Mouse (Mus musculus) limb, embryonic 14.5 days (tissue): ENCODE measurements around the gene Rufy1. TPM values are rescaled to one million over a fixed set of nuclear protein-coding genes. Genes with fewer than 3 reads are reported as not detected.
A peak's percentile ranks its signal among the peaks of the same experiment; 100 is the strongest.
"Not testable (repeated sequence)": the region's sequence is repeated elsewhere in the genome, so short reads cannot be mapped to it uniquely, and the experiment has no call there.

Source experiments
- ATAC-seq: fragments of 200-750 bp; cut with Nextera tagmentation; 2 replicates; pipeline ENCODE4 v1.8.0; 2017; ENCODE audit warnings: low read depth, moderate number of reproducible peaks, moderate TSS enrichment; ENCODE audit not compliant: low FRiP score
- DNase-seq: peaks from one replicate; pipeline ENCODE4 v3.0.0-alpha.2; 2015; ENCODE audit warnings: low spot score
- H3K27ac ChIP-seq: fragments of 300-500 bp; sonication (generic); replicated peaks from 2 replicates; pipeline ENCODE4 v1.5.1; 2014; ENCODE audit warnings: low read depth, mild to moderate bottlenecking, low read length, moderate library complexity, mixed read lengths
- H3K27me3 ChIP-seq: fragments of 300-500 bp; sonication (generic); 2 replicates; pipeline ENCODE4 v1.6.1; 2014; ENCODE audit warnings: low read length, mixed read lengths; ENCODE audit not compliant: control insufficient read depth, insufficient read depth
- H3K36me3 ChIP-seq: fragments of 300-500 bp; sonication (generic); 2 replicates; pipeline ENCODE4 v1.6.1; 2014; ENCODE audit warnings: mild to moderate bottlenecking, low read length, moderate library complexity, mixed read lengths; ENCODE audit not compliant: control insufficient read depth, insufficient read depth
- H3K4me1 ChIP-seq: fragments of 300-500 bp; sonication (generic); 2 replicates; pipeline ENCODE4 v1.6.1; 2014; ENCODE audit warnings: antibody characterized with exemption, low read length, mixed read lengths; ENCODE audit not compliant: control insufficient read depth, insufficient read depth
- H3K4me2 ChIP-seq: fragments of 300-500 bp; sonication (generic); replicated peaks from 2 replicates; pipeline ENCODE4 v1.6.1; 2014; ENCODE audit warnings: low read depth, mild to moderate bottlenecking, low read length, moderate library complexity; ENCODE audit not compliant: severe bottlenecking
- H3K4me3 ChIP-seq: fragments of 300-500 bp; sonication (generic); replicated peaks from 2 replicates; pipeline ENCODE4 v1.5.1; 2014; ENCODE audit warnings: low read length
- H3K9ac ChIP-seq: fragments of 300-500 bp; sonication (generic); 2 replicates; pipeline ENCODE4 v1.6.1; 2014; ENCODE audit warnings: mild to moderate bottlenecking, low read depth, low read length, moderate library complexity; ENCODE audit not compliant: severe bottlenecking
- H3K9me3 ChIP-seq: fragments of 300-500 bp; sonication (generic); 2 replicates; pipeline ENCODE4 v1.6.1; 2016; ENCODE audit warnings: low read length; ENCODE audit not compliant: control insufficient read depth
- POLR2A ChIP-seq: fragments of 200-500 bp; IDR thresholded peaks from 2 replicates; pipeline ENCODE4 v1.8.0; 2012; ENCODE audit warnings: inconsistent platforms, mild to moderate bottlenecking, moderate library complexity, borderline replicate concordance; ENCODE audit not compliant: insufficient read depth, insufficient read length; ENCODE audit errors: extremely low read depth
- WGBS: fragments of 180-500 bp; shearing (Covaris S2); extraction: QIAGEN DNeasy Blood & Tissue Kit; methylation state at CpG from one replicate; pipeline ENCODE4 v1.1.7; 2014; 5-methylcytosine and 5-hydroxymethylcytosine counted together
- polyA plus RNA-seq, 2 experiments: library from polyadenylated mRNA; depleted of rRNA in 1 of 2; stranded (reverse) in 1 of 2; unstranded in 1 of 2; fragments of >200 nt; fragmentation: Nextera tagmentation in 1 of 2; extraction: Ambion mirVana in 1 of 2; gene quantifications; 2 replicates each; pipeline versions ENCODE4 v1.2.1 to v1.2.3; 2012 to 2014

The Rufy1 gene
- polyA plus RNA-seq, 2 experiments: 20.3 to 24.9 TPM

DNA sequence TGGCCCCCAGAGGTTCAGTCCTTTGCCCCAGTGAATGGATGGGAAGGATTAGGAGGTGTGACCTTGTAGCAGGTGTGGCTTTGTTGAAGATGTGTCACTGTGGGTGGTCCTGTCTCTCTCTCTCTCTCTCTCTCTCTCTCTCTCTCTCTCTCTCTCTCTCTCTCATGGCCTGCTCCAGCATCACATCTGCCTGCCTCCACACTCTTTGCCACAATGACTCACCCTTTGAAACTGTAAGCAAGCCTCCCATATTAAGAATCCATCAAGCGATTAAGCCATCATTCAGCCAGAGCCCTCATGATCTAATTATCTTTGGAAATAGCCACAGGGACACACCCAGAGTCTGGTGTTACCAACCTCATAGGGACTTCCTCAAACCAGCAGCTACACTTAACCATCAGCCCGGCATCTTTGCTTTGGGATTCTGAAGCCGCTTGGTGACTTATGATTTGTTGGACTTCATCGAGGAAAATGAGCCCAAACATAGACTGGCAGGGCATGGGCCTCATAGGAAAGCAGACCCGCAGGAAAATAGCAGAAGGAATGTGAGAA, 61.5 kb downstream of the Rufy1 start:
- no peak overlapping the region for H3K27ac ChIP-seq
- H3K4me3 ChIP-seq: no peak overlapping the region
- H3K27me3 ChIP-seq: no peaks in the 10 kb centered on the region
- no peak for DNase-seq
- TF ChIP-seq POLR2A: no peak
- H3K4me1 ChIP-seq: no peaks in the 10 kb centered on the region
- no peaks in the 10 kb centered on the region for H3K36me3 ChIP-seq
- WGBS: 87% methylated on average over 5 of the region's 5 CpGs
- no peak for ATAC-seq
- H3K4me2 ChIP-seq: no peak overlapping the region
- no peak overlapping the region for H3K9ac ChIP-seq
- H3K9me3 ChIP-seq: no peaks in the 10 kb centered on the region

GRCm38 (mm10) chr11:50367531-50367930, 63.4 kb downstream of the Rufy1 start:
- no peaks in the 10 kb centered on the region for H3K9me3 ChIP-seq
- ATAC-seq: no peak
- H3K4me3 ChIP-seq: no peak overlapping the region
- no peak overlapping the region for H3K4me2 ChIP-seq
- no peak for TF ChIP-seq POLR2A
- H3K27ac ChIP-seq: no peak overlapping the region
- DNase-seq: no peak
- no peaks in the 10 kb centered on the region for H3K27me3 ChIP-seq
- no peak overlapping the region for H3K9ac ChIP-seq
- WGBS: 94% methylated on average over 9 of the region's 9 CpGs
- H3K4me1 ChIP-seq: no peaks in the 10 kb centered on the region
- H3K36me3 ChIP-seq: no peaks in the 10 kb centered on the region

DNA sequence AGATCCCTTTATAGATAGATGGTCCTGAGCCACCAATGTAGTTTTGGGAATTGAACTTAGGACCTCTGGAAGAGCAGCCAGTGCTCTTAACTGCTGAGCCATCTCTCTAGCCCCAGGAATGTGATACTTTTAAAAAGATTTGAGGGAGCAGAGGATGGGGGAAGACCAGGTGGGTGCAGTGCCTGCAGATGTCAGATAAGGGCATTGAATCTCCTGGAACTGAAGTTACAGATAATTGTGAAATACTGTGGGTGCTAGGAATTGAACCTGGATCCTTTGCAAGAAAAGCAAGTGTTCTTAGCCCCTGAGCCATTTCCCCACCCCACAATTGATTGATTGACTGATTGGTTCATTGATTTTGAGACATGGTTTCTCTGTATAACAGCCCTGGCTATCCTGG, 65.6 kb downstream of the Rufy1 start:
- TF ChIP-seq POLR2A: no peak
- ATAC-seq: no peak
- Histone ChIP-seq H3K27me3 (no peaks in the 10 kb centered on the region), H3K9ac (no peak overlapping the region), H3K4me1 (no peaks in the 10 kb centered on the region), H3K4me2 (no peak overlapping the region), H3K27ac (no peak overlapping the region), H3K9me3 (no peaks in the 10 kb centered on the region), H3K36me3 (no peaks in the 10 kb centered on the region), H3K4me3 (no peak overlapping the region)
- DNase-seq: no peak

DNA sequence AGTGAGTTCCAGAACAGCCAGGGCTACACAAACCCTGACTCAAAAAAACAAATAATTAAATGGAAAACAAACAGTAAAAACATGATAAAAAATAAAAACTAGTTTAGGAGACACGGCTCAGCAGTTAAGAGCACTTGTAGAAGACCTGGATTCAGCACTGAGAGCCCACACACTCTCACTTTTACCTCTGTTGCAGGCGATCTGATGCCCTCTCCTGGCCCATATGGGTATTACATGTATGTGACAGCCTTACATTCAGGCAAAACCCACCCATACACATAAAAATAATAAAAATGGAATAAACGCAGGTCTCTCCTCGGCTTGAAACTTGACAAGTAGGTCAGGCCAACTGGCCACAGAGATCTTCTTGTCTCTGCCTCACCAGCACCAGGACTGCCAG, 66.4 kb downstream of the Rufy1 start:
- Histone ChIP-seq H3K27me3 (no peaks in the 10 kb centered on the region), H3K9ac (no peak overlapping the region), H3K36me3 (no peaks in the 10 kb centered on the region), H3K27ac (no peak overlapping the region), H3K4me2 (no peak overlapping the region), H3K4me3 (no peak overlapping the region), H3K9me3 (no peaks in the 10 kb centered on the region), H3K4me1 (no peaks in the 10 kb centered on the region)
- no peak for TF ChIP-seq POLR2A
- DNase-seq: peak; percentile 80
- peak; percentile 60 for ATAC-seq
- WGBS: 5% methylated on average over 4 of the region's 4 CpGs

DNA sequence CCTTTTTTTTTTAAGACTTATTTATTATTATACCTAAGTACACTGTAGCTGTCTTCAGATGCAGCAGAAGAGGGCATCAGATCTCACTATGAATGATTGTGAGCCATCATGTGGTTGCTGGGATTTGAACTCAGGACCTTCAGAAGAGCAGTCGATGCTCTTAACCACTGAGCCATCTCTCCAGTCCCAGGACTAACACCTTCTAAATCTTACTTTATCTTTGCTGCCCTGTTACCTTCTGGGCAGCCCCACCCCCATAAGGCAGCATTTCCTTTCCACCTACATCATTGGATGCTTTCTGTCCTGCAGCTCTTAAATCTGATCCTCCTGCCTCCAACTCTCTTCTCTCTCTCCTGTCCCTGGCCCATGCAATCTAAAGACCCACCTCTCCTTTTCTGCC, 69.6 kb downstream of the Rufy1 start:
- not testable (repeated sequence) for H3K4me2 ChIP-seq, ATAC-seq, H3K9me3 ChIP-seq, H3K27ac ChIP-seq, DNase-seq, H3K36me3 ChIP-seq, H3K4me1 ChIP-seq, H3K4me3 ChIP-seq, H3K27me3 ChIP-seq, H3K9ac ChIP-seq
- 81% methylated on average over 1 of the region's 1 CpGs for WGBS
